8 mouse cellular contexts compared by ENCODE assay signal in genomic region chr3:37712501-37712900, GRCm38 (mm10). TPM values are rescaled to one million over a fixed set of nuclear protein-coding genes. Genes with fewer than 3 reads are reported as not detected.
DNase-seq lines count a peak whose midpoint lies in the region; ATAC-seq lines count a peak whose summit lies in the region.

No protein-coding gene starts in this region.

- no peaks in the 10 kb centered on the region for H3K36me3 ChIP-seq in kidney, embryonic 14.5 days (ENCODE audit: control insufficient read depth, insufficient read depth, low read length)

- no peak overlapping the region for H3K27ac ChIP-seq in kidney, embryonic 14.5 days (ENCODE audit: low read depth, low read length)

- no peak overlapping the region for H3K9ac ChIP-seq in kidney, embryonic 14.5 days (ENCODE audit: low read depth, low read length)

- H3K4me1 ChIP-seq in kidney, embryonic 14.5 days (ENCODE audit: control insufficient read depth, insufficient read depth, low read length): 0 out of 2 replicates have a peak, but pooled peaks cover 4% of the 10 kb centered on the region

- H3K4me3 ChIP-seq in kidney, embryonic 14.5 days (ENCODE audit: low read length): no peak overlapping the region

- ATAC-seq in kidney, embryonic 14.5 days (ENCODE audit: low FRiP score, low TSS enrichment): no peak
- ATAC-seq in erythroid progenitor cell, adult 5-6 weeks (replicated peaks; ENCODE audit: low FRiP score, poor library complexity, severe bottlenecking): no peak

- no peaks in the 10 kb centered on the region for H3K27me3 ChIP-seq in kidney, embryonic 14.5 days (ENCODE audit: control insufficient read depth, insufficient read depth, low read length)

- WGBS in kidney, embryonic 14.5 days: 65% methylated on average over 9 of the region's 9 CpGs

- no peaks in the 10 kb centered on the region for H3K9me3 ChIP-seq in kidney, embryonic 14.5 days (ENCODE audit: control insufficient read depth, low read length)

- no peak overlapping the region for H3K4me2 ChIP-seq in kidney, embryonic 14.5 days (replicated peaks; ENCODE audit: low read depth, low read length)

- DNase-seq in kidney, adult 11 months: peak; percentile 71
- peak; percentile 57 for DNase-seq in cerebellum, adult 9-11 months
- peak; percentile 41 for DNase-seq in heart, postnatal 25 days (ENCODE audit: low spot score)
- DNase-seq in lung, postnatal 25 days (ENCODE audit: low spot score): peak; percentile 66
- DNase-seq in thymus, postnatal 0 days (ENCODE audit: low spot score): no peak
- DNase-seq in frontal cortex, postnatal 10 days (ENCODE audit: low spot score in 2 of 2): no peak

- intact Hi-C loops in heart, postnatal 25 days (cut with DNase I): no loop called here

RNA-seq across cellular contexts. Expression of gene Gm5148, which starts 11.8 kb away (rescaled TPM):
- 8.1 and 9.4 TPM in 2 replicates for polyA plus RNA-seq in kidney, embryonic 14.5 days (2014; fragmentation: Nextera tagmentation; extraction: Ambion mirVana)
- not detected for total RNA-seq in heart, postnatal 25 days (2021)
- not detected in 2 replicates for total RNA-seq in erythroid progenitor cell, adult 5-6 weeks (2015; ENCODE audit: low replicate concordance)
- total RNA-seq in erythroid progenitor cell, adult 5-6 weeks (2017; ENCODE audit: low replicate concordance): 0.23 and 20.0 TPM in 2 replicates
- 6.0 and 6.1 TPM in 2 replicates for polyA plus RNA-seq in thymus, postnatal 0 days (2015; fragmentation: Nextera tagmentation; extraction: Ambion mirVana)

Comparison
In these comparisons a context has a peak if more than half of its experiments do, and no peak if none do; other contexts are left out.
1. DNase-seq: peak in kidney, adult 11 months (single experiment), cerebellum, adult 9-11 months (single experiment), heart, postnatal 25 days (single experiment) and lung, postnatal 25 days (single experiment); none in thymus, postnatal 0 days (single experiment) and frontal cortex, postnatal 10 days (0 of 2).